Mouse (Mus musculus): ENCODE data around the gene Cgnl1.
"Not testable (repeated sequence)": the region's sequence is repeated elsewhere in the genome, so short reads cannot be mapped to it uniquely, and the experiment has no call there.

The Cgnl1 gene

DNA sequence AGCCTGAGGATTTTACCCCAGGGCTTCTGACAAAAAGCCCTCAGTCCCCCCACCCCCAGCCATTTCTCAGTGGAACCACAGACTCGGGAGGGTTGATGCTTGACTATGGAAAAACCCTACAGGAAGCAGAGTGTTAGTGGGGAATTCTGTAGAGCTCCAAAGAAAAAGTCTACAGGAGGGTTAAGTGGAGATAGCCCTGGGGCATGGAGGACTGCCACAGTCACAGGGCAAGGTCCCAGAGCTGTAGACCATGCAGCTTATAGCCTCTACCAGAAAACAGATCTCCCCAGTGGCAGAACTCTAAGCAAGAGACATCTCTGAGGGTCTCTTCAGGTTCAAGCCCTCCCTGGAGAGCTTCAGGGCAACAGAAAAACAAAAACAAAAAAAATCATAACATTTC is 135.8 kb downstream of the Cgnl1 start:
- no peak for ATAC-seq (ENCODE audit: insufficient number of reproducible peaks, low FRiP score, low TSS enrichment)

DNA sequence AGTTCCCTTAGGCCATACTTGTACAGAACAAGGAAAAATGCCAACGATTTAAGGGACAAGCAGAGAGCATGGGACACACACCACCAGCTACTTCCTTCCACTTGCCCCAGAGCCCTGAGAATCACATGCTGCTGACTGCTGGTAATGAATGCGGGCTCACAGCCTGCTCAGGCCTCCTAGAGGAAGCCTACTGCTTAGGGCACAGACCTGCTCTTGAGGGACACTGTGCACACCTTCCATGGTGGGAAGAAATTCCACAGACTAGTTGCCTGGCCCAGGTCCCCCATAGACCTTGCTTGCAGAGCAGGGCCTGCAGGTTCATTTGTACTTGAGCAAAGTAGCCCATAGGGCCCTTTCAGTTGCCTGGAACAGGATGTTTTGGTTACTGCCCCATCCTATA is 136.5 kb downstream of the Cgnl1 start:
- ATAC-seq (ENCODE audit: insufficient number of reproducible peaks, low FRiP score, low TSS enrichment), result no peak

DNA sequence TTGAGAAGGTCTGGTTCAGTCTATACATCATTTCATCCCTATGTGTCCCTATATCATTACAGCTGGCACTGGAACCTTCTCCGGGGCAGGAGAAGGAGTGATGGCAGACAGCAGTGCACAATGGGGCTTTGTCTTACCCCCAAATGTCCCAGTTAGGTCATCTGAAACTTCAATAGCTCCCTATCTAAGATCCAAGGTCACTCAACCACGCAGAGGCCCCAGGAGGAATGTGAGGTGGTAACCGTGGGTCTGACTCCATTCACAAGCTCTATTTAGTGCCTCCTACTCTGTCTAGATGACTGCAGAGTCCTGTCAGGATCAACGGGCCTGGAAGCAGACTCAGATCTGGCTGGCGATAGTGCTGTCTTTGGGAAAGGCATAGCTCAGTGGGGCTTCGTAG is 142.5 kb downstream of the Cgnl1 start:
- ATAC-seq (ENCODE audit: insufficient number of reproducible peaks, low FRiP score, low TSS enrichment), result no peak

DNA sequence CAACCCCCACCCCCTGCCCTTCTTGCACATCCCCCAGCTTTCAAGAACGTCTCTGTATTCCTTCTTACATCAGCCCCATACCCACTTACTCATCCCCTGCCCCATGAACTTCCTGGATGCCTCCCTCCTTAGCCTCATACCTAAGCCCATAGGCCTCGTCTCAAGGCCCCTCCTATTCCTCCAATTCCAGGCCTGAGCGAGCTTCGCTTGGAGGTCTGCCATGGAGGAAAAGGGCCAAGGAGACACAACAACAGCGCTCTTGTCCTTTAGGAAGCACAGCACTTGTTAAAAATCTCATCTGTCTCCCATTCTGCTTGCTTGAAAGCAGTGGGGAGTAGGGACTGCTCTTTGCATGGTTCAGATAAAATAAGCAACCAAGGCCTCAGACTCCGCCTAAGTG is 143.1 kb downstream of the Cgnl1 start:
- no peak for ATAC-seq (ENCODE audit: insufficient number of reproducible peaks, low FRiP score, low TSS enrichment)

DNA sequence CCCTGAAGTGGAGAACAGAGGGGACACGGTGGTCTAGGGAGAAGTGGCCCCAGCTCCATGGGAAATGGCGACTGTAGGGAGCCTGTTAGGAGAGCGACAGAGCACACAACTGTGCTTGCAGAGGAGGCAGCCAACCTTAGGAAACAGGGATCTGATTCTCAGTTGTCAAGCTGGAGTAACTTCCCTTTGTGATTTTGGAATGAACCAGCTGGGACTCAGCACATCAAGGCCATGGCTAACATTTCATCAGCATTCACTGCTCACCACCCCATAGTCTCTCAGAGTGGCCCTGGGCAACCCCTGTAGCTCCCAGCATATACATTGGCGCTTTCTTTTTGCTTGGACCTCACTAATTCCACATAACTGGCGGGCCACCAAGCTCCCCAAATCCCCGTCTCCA is 145.4 kb downstream of the Cgnl1 start:
- ATAC-seq (ENCODE audit: insufficient number of reproducible peaks, low FRiP score, low TSS enrichment), result no peak

DNA sequence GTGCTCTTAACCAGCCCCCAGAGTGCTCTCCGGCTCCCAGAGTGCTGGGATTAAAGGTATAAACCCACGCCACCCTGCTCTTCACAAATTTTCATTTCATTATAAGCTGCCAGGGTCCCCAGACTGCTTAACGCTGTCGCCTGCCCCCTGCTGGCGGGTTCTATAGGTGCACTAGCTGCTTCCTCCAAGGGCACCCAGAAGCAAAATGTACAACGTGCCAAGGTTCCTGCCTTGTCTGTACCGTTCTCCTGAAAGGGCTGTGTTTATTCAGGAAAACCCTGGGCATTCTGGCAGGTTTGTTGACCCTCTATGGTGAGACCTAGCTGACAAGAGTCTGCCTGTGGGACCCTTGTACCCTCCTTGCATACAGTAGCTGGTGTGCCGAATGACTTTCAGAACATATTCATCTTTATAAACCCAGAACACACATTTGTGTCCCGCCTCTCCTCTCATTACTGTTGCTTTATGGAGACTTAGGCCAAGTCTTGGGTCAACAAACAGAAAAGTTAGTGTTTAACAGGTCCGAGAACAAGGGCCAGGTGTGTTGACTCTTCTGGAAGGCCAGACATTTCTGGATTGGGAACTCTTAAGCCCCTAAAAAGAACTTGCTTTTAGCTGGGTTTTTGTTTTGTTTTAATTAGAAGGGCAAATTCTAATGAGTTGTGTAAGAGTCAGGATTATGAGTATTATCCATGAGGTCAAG is 146.5 kb downstream of the Cgnl1 start:
- ATAC-seq (ENCODE audit: insufficient number of reproducible peaks, low FRiP score, low TSS enrichment), result no peak

DNA sequence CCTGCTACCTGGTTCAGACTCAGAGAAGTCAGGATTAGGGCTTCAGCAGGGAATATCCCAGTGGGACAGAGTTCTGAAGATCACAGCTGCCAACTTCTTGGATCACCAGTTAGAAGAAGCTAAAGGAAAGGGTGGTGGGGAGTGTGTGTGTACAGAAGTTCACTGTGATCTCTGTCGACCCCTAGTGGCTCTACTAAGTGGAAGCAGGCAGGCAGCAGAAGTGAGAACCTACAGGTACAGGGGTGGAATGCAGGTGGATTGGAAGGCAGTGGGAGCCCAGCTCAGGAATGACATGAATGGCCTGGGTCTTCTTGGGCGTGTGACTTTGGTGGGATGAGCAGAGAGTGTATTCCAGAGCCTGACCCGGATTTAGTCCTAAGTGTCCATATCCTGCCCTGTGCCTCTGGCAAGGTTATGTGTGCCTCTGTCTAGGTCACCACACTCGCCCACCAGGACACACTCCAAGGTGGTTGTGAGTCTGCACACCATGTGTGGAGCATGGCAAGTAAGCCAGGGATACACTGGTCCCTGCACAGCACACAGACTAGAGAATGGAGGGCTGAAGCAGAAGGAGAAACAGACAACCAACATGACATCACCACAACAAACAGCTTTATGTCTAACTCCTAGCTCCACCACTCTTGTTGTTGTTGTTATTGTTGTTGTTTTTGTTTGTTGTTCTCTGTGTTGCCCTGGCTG is 147.4 kb downstream of the Cgnl1 start:
- ATAC-seq (ENCODE audit: insufficient number of reproducible peaks, low FRiP score, low TSS enrichment), result no peak

DNA sequence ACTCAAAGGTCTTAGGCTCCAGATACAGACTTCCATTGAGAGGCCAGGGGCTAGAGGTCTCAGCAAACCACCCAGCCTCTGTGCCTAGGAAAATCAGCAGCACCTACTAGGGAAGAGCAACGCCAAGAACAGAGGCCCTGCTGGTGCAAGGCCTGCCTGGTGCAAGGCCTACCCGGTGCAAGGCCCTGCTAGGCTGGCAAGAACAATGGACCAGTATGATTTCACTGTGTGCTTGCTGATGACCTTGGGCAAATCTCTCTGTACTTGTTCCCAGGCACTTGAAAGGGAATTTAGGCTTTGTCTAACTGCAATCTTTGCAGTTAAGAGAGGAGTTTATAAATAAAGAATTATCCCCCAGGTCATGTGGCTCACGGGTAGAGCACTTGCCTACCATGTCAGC is 148.8 kb downstream of the Cgnl1 start:
- no peak for ATAC-seq (ENCODE audit: insufficient number of reproducible peaks, low FRiP score, low TSS enrichment)

DNA sequence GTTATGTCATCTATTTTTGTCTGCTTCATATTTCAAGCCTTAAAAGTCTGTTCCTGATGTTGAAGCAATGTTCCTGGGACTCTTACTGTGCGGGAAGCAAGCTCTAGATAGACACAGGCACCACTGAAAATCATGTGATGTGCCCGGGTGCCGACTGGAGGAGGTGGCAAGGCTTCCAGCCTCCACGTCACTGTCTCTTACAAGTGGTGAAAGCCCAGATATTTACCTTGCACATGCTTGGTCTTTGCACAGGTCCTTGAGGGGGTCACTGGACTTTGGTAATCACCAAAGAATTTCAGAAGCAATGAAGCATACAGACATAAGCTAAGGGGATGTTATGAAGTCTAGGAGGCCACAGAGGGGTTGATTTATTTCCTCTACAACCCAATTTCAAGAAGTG is 149.4 kb downstream of the Cgnl1 start:
- no peak for ATAC-seq (ENCODE audit: insufficient number of reproducible peaks, low FRiP score, low TSS enrichment)

DNA sequence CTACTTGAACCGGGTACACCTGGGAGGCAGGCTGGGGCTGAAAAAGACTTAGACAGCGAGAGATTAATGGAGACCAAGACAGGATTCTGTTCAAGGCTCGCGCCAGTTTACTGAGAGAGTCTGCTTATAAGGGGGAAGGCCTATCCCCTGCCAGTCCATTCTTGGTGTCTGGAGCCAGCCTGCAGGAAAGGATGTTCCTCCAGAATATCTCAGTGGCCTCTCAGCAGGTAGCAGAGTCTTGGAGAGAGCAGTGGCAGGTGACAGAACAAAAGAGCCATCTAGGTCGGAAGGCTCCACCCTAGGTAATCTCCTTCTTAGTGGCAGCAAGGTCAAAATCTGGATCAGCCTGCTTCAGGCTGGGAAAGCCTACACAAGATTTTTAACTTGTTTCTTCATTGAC is 151.3 kb downstream of the Cgnl1 start:
- ATAC-seq (ENCODE audit: insufficient number of reproducible peaks, low FRiP score, low TSS enrichment), result not testable (repeated sequence)

DNA sequence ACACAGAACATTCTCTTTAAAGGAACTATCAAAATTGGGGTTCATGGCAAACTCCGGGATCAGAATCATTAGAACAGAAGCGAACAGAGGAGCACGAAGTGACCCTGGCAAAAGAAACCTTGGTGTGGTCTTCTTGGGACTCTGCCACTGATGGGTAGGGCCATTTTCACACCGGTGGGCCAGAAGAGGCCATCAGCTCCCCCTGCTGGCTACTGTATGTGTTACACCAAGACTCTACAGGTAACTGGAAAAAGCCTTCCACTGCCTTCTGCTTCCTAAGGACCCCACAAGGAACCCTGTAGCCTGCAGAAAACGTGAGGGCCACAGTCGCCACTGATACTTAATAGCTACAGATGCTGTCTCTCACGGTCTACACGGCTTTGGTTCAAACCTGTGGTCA is 154.0 kb downstream of the Cgnl1 start:
- ATAC-seq (ENCODE audit: insufficient number of reproducible peaks, low FRiP score, low TSS enrichment), result no peak

DNA sequence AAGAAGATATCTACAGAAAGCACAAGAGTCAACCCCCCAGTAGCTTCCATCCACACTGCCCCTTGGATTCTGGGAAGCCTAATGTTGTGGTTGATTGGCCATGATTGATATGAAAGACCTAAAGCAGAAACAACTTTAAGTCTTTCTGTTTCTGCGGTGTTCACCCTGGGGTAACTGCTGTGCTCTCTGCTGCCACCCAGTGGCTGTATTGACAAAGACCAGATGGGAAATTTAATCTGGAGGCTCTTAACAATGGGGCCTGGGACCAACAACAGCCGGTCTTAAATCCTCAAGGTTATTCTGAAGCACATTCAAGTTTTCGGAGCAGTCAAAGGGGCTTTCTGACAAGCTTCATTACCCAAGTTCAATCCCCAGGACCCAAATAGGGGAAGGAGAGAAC is 155.2 kb downstream of the Cgnl1 start:
- no peak for ATAC-seq (ENCODE audit: insufficient number of reproducible peaks, low FRiP score, low TSS enrichment)

DNA sequence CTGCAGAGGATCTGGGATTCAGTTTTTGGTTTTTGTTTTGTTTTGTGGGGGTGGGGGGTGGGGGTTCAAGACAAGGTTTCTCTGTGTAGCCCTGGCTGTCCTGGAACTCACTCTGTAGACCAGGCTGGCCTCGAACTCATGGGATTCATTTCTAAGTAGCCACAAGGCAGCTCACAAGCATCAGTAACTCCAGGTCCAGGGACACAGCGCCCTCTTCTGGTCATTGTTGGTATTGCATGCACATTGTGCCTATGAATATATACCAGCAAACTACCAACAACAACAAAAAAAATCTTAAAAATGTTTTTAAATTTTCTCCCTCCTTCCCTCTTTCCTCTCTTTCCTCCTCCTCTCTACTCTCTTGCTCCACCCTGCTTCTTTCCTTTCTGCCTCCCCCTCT is 156.8 kb downstream of the Cgnl1 start:
- no peak for ATAC-seq (ENCODE audit: insufficient number of reproducible peaks, low FRiP score, low TSS enrichment)

DNA sequence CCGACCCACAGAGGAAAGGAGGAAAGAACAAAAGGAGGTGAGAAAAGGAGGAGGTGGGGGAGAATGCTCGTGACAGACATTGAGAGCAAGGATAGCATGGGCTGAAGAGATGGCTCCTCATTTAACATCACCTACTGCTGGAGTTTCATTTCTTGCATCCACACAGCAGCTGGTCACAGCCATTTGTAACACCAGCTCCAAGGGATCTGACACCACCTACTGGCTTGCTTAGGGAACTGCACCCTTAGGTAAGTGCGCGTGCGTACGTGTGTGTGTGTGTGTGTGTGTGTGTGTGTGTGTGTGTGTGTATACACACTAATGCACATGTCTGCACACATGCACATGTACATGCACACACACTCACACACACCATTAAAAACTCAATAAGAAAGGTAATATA is 158.4 kb downstream of the Cgnl1 start:
- ATAC-seq (ENCODE audit: insufficient number of reproducible peaks, low FRiP score, low TSS enrichment), result no peak

DNA sequence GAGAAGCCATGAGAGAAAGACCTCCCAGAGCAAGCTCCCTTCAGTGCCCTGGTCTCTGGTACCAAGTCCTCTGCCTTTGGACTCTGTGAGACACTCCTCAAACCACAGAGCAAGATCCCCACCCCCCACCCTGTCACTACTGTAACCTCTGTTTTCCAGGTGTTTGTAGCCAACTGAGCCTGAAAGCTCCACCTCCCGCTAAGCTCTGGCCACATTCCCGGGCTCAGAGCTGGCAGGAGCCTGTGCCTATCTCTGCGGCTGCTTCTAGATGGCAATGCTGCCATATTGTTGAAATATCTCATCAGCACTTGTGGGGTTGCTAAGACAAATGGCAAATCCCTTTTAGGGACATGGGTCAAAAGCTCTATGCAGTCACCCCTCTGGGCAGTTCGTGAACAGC is 159.5 kb downstream of the Cgnl1 start:
- ATAC-seq (ENCODE audit: insufficient number of reproducible peaks, low FRiP score, low TSS enrichment), result no peak

DNA sequence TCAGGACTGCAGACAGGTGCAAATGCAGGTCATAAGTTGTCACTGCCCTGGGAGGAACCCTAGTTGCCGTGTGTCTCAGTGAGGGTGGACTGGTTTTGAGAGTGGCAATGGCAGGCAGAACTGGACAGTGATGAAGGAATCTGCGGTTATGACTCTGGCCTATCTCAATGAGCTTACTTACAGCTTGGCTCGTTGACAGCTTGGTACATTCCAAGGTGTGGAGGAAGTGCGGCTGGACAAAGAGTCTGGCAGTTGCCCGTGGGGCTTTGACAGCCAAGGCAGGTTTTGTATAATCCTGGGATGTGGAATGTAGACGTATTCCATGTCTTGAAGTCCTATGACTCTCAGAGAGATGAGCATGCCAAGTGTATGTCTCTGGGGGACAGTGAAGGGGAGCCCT is 162.4 kb downstream of the Cgnl1 start:
- ATAC-seq (ENCODE audit: insufficient number of reproducible peaks, low FRiP score, low TSS enrichment), result no peak

DNA sequence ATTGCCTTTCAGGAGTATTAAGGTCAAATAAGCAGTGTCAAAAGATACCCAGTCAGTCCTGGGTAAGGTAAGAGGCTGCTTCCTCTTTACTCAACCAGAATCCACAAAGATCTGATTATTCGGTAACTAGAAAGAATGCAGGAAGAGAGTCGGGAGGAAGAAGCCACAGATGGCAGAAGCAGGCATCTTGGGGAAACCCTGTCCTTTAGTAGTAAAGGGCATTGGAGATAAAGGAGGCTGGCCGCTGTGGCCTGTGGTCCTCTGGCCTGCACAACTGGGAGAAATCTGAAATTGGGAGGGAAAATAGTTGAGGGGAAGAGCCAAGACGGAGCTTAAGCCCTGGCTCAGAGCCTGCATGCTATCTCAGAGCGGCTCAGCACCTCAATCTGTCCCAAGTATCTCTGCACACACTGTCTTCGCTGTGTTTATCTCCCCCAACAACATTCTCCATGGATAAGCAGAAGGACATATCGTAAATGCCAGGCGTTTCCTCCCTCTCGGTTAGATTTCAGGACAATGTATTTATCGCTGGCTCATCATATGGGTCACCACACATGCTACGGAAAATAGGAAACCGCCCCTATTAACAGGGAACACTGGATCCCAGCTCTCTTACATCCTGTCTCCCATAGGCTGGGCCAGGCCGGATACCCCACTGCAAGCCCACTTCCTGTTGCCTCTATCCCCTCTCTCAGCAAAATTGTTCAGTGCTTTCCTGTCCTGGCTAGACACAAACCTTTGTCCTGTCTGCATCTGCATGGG is 164.9 kb downstream of the Cgnl1 start:
- no peak for ATAC-seq (ENCODE audit: insufficient number of reproducible peaks, low FRiP score, low TSS enrichment)

DNA sequence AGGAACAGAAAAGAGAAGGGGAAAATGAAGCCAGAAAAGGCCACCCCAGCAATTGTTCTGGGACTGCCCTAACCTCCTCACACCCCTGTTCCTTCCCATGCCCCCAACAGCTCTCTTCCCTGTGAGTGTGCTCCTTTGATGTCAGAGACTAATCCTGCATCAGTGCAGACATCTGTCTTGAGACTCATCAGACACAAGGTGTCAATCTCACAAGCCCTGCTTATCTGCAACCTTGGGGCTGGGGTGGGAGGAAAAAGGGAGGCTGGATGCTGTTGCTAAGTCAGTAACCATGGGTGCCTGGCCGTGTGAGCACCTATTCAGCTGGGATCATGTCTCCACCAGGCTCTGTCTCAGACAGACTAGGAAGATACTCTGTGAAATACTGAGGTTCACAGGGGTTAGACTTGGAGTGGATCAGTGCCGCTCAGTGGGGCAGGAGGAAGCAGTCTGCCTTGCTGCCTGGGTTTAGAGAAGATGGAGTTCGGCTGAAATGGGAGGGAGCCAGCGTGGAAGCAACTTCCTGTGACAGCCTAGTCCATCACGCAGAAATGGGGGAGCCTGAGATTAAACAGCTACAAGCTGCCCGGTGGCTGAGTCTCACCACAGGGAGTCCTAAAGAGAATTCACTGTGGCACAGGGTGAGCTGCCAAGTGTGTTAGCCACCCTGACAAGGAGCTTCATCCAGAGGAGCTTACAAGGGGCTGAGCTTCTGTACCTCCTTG is 166.3 kb downstream of the Cgnl1 start:
- no peak for ATAC-seq (ENCODE audit: insufficient number of reproducible peaks, low FRiP score, low TSS enrichment)

DNA sequence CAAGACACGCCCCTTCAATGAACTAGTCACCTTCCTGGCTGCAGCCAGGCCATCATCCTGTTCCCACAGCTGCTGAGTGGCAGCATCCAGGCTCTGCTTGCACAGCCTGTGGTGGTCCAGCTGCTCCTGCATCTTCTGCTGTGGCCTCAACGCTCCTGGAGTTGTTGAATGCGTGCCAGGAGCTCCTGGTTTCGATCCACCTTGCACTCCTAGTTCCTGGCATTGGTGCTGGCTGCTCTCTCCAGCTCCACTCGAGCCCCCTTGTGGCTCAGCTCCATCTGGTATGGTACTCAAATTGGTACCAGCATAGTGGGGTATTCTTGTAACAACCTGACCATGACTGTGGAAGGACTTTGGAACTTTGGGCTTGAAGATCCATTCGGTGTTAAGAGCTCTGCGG is 171.5 kb downstream of the Cgnl1 start:
- no peak for ATAC-seq (ENCODE audit: insufficient number of reproducible peaks, low FRiP score, low TSS enrichment)

DNA sequence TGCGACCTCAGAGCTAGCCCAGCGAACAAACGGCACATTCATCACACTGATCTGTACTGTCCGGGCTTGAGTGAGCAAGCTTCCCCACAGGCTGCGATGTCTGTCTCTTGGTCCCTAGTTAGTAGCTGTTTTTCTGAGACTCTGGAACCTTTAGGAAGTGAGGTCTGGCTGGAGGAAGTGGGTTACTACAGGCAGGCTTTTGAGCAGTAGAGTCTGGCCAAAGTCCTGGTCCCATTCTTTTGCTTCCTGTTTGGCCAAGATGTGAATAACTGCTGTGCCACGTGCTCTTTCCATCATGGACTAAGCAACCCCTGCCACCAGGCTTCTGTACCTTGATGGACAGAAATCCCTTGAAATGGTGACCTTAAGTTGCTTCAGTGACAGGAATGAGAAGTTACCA is 174.5 kb downstream of the Cgnl1 start:
- no peak for ATAC-seq (ENCODE audit: insufficient number of reproducible peaks, low FRiP score, low TSS enrichment)
